Mouse (Mus musculus): ENCODE data around the gene Tmem229b. TPM values are rescaled to one million over a fixed set of nuclear protein-coding genes. Genes with fewer than 3 reads are reported as not detected.

Gene Tmem229b
- polyA plus RNA-seq (2012; rRNA removed), result 2.3 and 2.6 TPM in 2 replicates

- no peaks in the 10 kb centered on the region; the same call in 1 of the 2 replicates for H3K4me1 ChIP-seq (ENCODE audit: control insufficient read depth, insufficient read depth, low read length)
- peaks cover 2% of the 10 kb centered on the region; the same call in 1 of the 2 replicates for H3K27me3 ChIP-seq (ENCODE audit: control insufficient read depth, insufficient read depth, low read length)
- 0 out of 2 replicates have a peak within 1 kb of the TSS, but pooled peaks have one; percentile 19 for H3K27ac ChIP-seq (ENCODE audit: control insufficient read depth, insufficient read depth, low read depth, low read length)
- no peak for TF ChIP-seq POLR2A (IDR thresholded peaks at IDR 0.05; ENCODE audit: control insufficient read depth, low read depth, low read length)
- TF ChIP-seq CTCF (IDR thresholded peaks at IDR 0.05; ENCODE audit: control insufficient read depth, insufficient read depth, insufficient replicate concordance, low read depth, low read length), result no peak
- no peaks in the 10 kb centered on the region for H3K36me3 ChIP-seq (ENCODE audit: control insufficient read depth, insufficient read depth, low read length)
- H3K4me3 ChIP-seq (ENCODE audit: control insufficient read depth, low read depth, low read length), result peak within 1 kb of the TSS; percentile 92
Observed at GRCm38 (mm10) chr12:79007126-79007753, at the start of gene Tmem229b. TSS of gene Tmem229b (minus strand) at chr12:79007627.

GRCm38 (mm10) chr12:79055276-79055675, 47.8 kb upstream of the Tmem229b start:
- Histone ChIP-seq H3K4me3 (ENCODE audit: control insufficient read depth, low read depth, low read length) (no peak overlapping the region), H3K4me1 (ENCODE audit: control insufficient read depth, insufficient read depth, low read length) (no peaks in the 10 kb centered on the region), H3K27ac (ENCODE audit: control insufficient read depth, insufficient read depth, low read depth, low read length) (no peak overlapping the region), H3K36me3 (ENCODE audit: control insufficient read depth, insufficient read depth, low read length) (no peaks in the 10 kb centered on the region), H3K27me3 (ENCODE audit: control insufficient read depth, insufficient read depth, low read length) (no peaks in the 10 kb centered on the region)
- TF ChIP-seq CTCF (IDR thresholded peaks at IDR 0.05; ENCODE audit: control insufficient read depth, insufficient read depth, insufficient replicate concordance, low read depth, low read length), result no peak

- TF ChIP-seq CTCF (IDR thresholded peaks at IDR 0.05; ENCODE audit: control insufficient read depth, insufficient read depth, insufficient replicate concordance, low read depth, low read length) (no peak), POLR2A (IDR thresholded peaks at IDR 0.05; ENCODE audit: control insufficient read depth, low read depth, low read length) (no peak)
- Histone ChIP-seq H3K4me1 (ENCODE audit: control insufficient read depth, insufficient read depth, low read length) (no peaks in the 10 kb centered on the region), H3K36me3 (ENCODE audit: control insufficient read depth, insufficient read depth, low read length) (no peaks in the 10 kb centered on the region), H3K27ac (ENCODE audit: control insufficient read depth, insufficient read depth, low read depth, low read length) (no peak overlapping the region), H3K27me3 (ENCODE audit: control insufficient read depth, insufficient read depth, low read length) (no peaks in the 10 kb centered on the region), H3K4me3 (ENCODE audit: control insufficient read depth, low read depth, low read length) (no peak overlapping the region)
Observed at GRCm38 (mm10) chr12:79052073-79052472, 44.6 kb upstream of the Tmem229b start.

- Histone ChIP-seq H3K36me3 (ENCODE audit: control insufficient read depth, insufficient read depth, low read length) (no peaks in the 10 kb centered on the region), H3K4me1 (ENCODE audit: control insufficient read depth, insufficient read depth, low read length) (no peaks in the 10 kb centered on the region), H3K4me3 (ENCODE audit: control insufficient read depth, low read depth, low read length) (no peak overlapping the region), H3K27ac (ENCODE audit: control insufficient read depth, insufficient read depth, low read depth, low read length) (no peak overlapping the region), H3K27me3 (ENCODE audit: control insufficient read depth, insufficient read depth, low read length) (no peaks in the 10 kb centered on the region)
- TF ChIP-seq POLR2A (IDR thresholded peaks at IDR 0.05; ENCODE audit: control insufficient read depth, low read depth, low read length) (no peak), CTCF (IDR thresholded peaks at IDR 0.05; ENCODE audit: control insufficient read depth, insufficient read depth, insufficient replicate concordance, low read depth, low read length) (no peak)
Observed at GRCm38 (mm10) chr12:79050545-79051212, 43.3 kb upstream of the Tmem229b start.

GRCm38 (mm10) chr12:79049807-79050206, 42.4 kb upstream of the Tmem229b start:
- H3K4me3 ChIP-seq (ENCODE audit: control insufficient read depth, low read depth, low read length), result no peak overlapping the region
- no peaks in the 10 kb centered on the region for H3K27me3 ChIP-seq (ENCODE audit: control insufficient read depth, insufficient read depth, low read length)
- no peak for TF ChIP-seq CTCF (IDR thresholded peaks at IDR 0.05; ENCODE audit: control insufficient read depth, insufficient read depth, insufficient replicate concordance, low read depth, low read length)
- no peak for TF ChIP-seq POLR2A (IDR thresholded peaks at IDR 0.05; ENCODE audit: control insufficient read depth, low read depth, low read length)
- no peaks in the 10 kb centered on the region for H3K36me3 ChIP-seq (ENCODE audit: control insufficient read depth, insufficient read depth, low read length)
- H3K4me1 ChIP-seq (ENCODE audit: control insufficient read depth, insufficient read depth, low read length), result no peaks in the 10 kb centered on the region
- no peak overlapping the region for H3K27ac ChIP-seq (ENCODE audit: control insufficient read depth, insufficient read depth, low read depth, low read length)

- H3K27me3 ChIP-seq (ENCODE audit: control insufficient read depth, insufficient read depth, low read length), result no peaks in the 10 kb centered on the region
- H3K4me3 ChIP-seq (ENCODE audit: control insufficient read depth, low read depth, low read length), result no peak overlapping the region
- no peaks in the 10 kb centered on the region for H3K4me1 ChIP-seq (ENCODE audit: control insufficient read depth, insufficient read depth, low read length)
- no peak overlapping the region for H3K27ac ChIP-seq (ENCODE audit: control insufficient read depth, insufficient read depth, low read depth, low read length)
- no peaks in the 10 kb centered on the region for H3K36me3 ChIP-seq (ENCODE audit: control insufficient read depth, insufficient read depth, low read length)
- TF ChIP-seq POLR2A (IDR thresholded peaks at IDR 0.05; ENCODE audit: control insufficient read depth, low read depth, low read length) (no peak), CTCF (IDR thresholded peaks at IDR 0.05; ENCODE audit: control insufficient read depth, insufficient read depth, insufficient replicate concordance, low read depth, low read length) (no peak)
Observed at GRCm38 (mm10) chr12:79048898-79049297, 41.5 kb upstream of the Tmem229b start.

GRCm38 (mm10) chr12:79047203-79047602, 39.8 kb upstream of the Tmem229b start:
- H3K36me3 ChIP-seq (ENCODE audit: control insufficient read depth, insufficient read depth, low read length), result no peaks in the 10 kb centered on the region
- H3K4me1 ChIP-seq (ENCODE audit: control insufficient read depth, insufficient read depth, low read length), result no peaks in the 10 kb centered on the region
- no peak overlapping the region for H3K4me3 ChIP-seq (ENCODE audit: control insufficient read depth, low read depth, low read length)
- TF ChIP-seq POLR2A (IDR thresholded peaks at IDR 0.05; ENCODE audit: control insufficient read depth, low read depth, low read length) (no peak), CTCF (IDR thresholded peaks at IDR 0.05; ENCODE audit: control insufficient read depth, insufficient read depth, insufficient replicate concordance, low read depth, low read length) (no peak)
- H3K27me3 ChIP-seq (ENCODE audit: control insufficient read depth, insufficient read depth, low read length), result no peaks in the 10 kb centered on the region
- no peak overlapping the region for H3K27ac ChIP-seq (ENCODE audit: control insufficient read depth, insufficient read depth, low read depth, low read length)

Measured in testis, adult 2 months (tissue).